19 mouse cellular contexts compared by ENCODE assay signal in genomic region chr14:57503729-57504128, GRCm38 (mm10). TPM values are rescaled to one million over a fixed set of nuclear protein-coding genes. Genes with fewer than 3 reads are reported as not detected.
DNase-seq lines count a peak whose midpoint lies in the region; ATAC-seq lines count a peak whose summit lies in the region.
"Had no signal": no experiment of that assay in that cellular context is flagged by ENCODE, and none has a peak within 500 bp of the region (broad histone marks: within the 10 kb centered on the region; RNA-seq: fewer than 3 reads in every experiment).

No protein-coding gene starts in this region.

- peak; percentile 98 for DNase-seq in brain, adult 2 months (ENCODE audit: low read depth, low spot score)
- DNase-seq in cerebellum, adult 11 months, result peak; percentile 88
- peak; percentile 96 for DNase-seq in cerebellum, adult 9-10 months
- DNase-seq in cerebellum, postnatal 36 days, result peak; percentile 90 to 92
- DNase-seq: adrenal gland, adult 8-10 months; embryo, embryonic 11 days; gastrocnemius, postnatal 10 days; heart, postnatal 36 days; kidney, adult 9 months; kidney, postnatal 10 days; layer of hippocampus, adult 9-11 months had no signal

- ATAC-seq in inflammation-experienced regulatory T-cells, adult 6 months, result no peak
- no peak for ATAC-seq in megakaryocyte, adult 5-6 weeks (ENCODE audit: poor library complexity, severe bottlenecking)
- ATAC-seq: forebrain, embryonic 15.5 days; hindbrain, postnatal 0 days; intestine, embryonic 16.5 days; midbrain, embryonic 13.5 days had no signal

RNA-seq across cellular contexts. Expression of gene Il17d, which starts 20.8 kb away (rescaled TPM):
- not detected for polyA plus RNA-seq in inflammation-experienced regulatory T-cells, adult 6 months (2017; shearing (Covaris generic))
- total RNA-seq in megakaryocyte, adult 5-6 weeks (2015), result not detected in 2 replicates
- total RNA-seq in megakaryocyte, adult 5-6 weeks (2017), result not detected in 2 replicates
- total RNA-seq: granulocyte monocyte progenitor cell, adult 5-6 weeks; megakaryocyte progenitor cell, adult 5-6 weeks had no signal
